Mouse (Mus musculus) cerebral cortex, adult 2 months (tissue): ENCODE data around the gene Syf2.

Experiments
- WGBS: fragments of 180-500 bp; shearing (Covaris S2); methylation state at CpG from one replicate; pipeline ENCODE4 v1.1.7; 2018; 5-methylcytosine and 5-hydroxymethylcytosine counted together

The Syf2 gene

GRCm38 (mm10) chr4:134930684-134931481 lies at the start of gene Syf2:
Gene Syf2, plus strand, starts transcription at chr4:134930898.
- WGBS: under 1% methylated on average over 67 of the region's 68 CpGs

GRCm38 (mm10) chr4:134883266-134883665 lies 47.4 kb upstream of the Syf2 start:
- WGBS: 39% methylated on average over 7 of the region's 7 CpGs

- 74% methylated on average over 10 of the region's 10 CpGs for WGBS
Observed at GRCm38 (mm10) chr4:134883808-134884207, 46.9 kb upstream of the Syf2 start.

GRCm38 (mm10) chr4:134884364-134884763 lies 46.3 kb upstream of the Syf2 start:
- WGBS: 84% methylated on average over 4 of the region's 4 CpGs

GRCm38 (mm10) chr4:134892096-134892495 lies 38.6 kb upstream of the Syf2 start:
- WGBS: 72% methylated on average over 6 of the region's 6 CpGs

- 92% methylated on average over 6 of the region's 6 CpGs for WGBS
Observed at GRCm38 (mm10) chr4:134897256-134897655, 33.4 kb upstream of the Syf2 start.

- WGBS: 94% methylated on average over 8 of the region's 8 CpGs
Observed at GRCm38 (mm10) chr4:134901126-134901525, 29.6 kb upstream of the Syf2 start.

GRCm38 (mm10) chr4:134903046-134903445 lies 27.7 kb upstream of the Syf2 start:
- 80% methylated on average over 7 of the region's 7 CpGs for WGBS

GRCm38 (mm10) chr4:134911406-134911805 lies 19.3 kb upstream of the Syf2 start:
- 97% methylated on average over 8 of the region's 8 CpGs for WGBS

- 33% methylated on average over 3 of the region's 3 CpGs for WGBS
Observed at GRCm38 (mm10) chr4:134913413-134913812, 17.3 kb upstream of the Syf2 start.

- 1% methylated on average over 43 of the region's 43 CpGs for WGBS
Observed at GRCm38 (mm10) chr4:134914122-134914863, 16.4 kb upstream of the Syf2 start.

- WGBS: 0% methylated on average over 25 of the region's 25 CpGs
Observed at GRCm38 (mm10) chr4:134914864-134915209, 15.9 kb upstream of the Syf2 start, which contains the start of gene Tmem50a. Gene Tmem50a, minus strand, starts transcription at chr4:134915024.

GRCm38 (mm10) chr4:134915223-134916050 lies 15.3 kb upstream of the Syf2 start:
- 42% methylated on average over 14 of the region's 14 CpGs for WGBS

GRCm38 (mm10) chr4:134917194-134917593 lies 13.5 kb upstream of the Syf2 start:
- WGBS: 90% methylated on average over 3 of the region's 3 CpGs

- 38% methylated on average over 7 of the region's 7 CpGs for whole genome bisulfite sequencing
Observed at GRCm38 (mm10) chr4:134918381-134918780, 12.3 kb upstream of the Syf2 start.

- 47% methylated on average over 12 of the region's 12 CpGs for WGBS
Observed at GRCm38 (mm10) chr4:134919733-134920540, 10.8 kb upstream of the Syf2 start.

- WGBS: 91% methylated on average over 6 of the region's 6 CpGs
Observed at GRCm38 (mm10) chr4:134920631-134921030, 10.1 kb upstream of the Syf2 start.

- 99% methylated on average over 4 of the region's 4 CpGs for WGBS
Observed at GRCm38 (mm10) chr4:134921703-134922102, 9.0 kb upstream of the Syf2 start.

- 53% methylated on average over 10 of the region's 10 CpGs for WGBS
Observed at GRCm38 (mm10) chr4:134922111-134922924, 8.4 kb upstream of the Syf2 start.

GRCm38 (mm10) chr4:134922925-134923244 lies 7.8 kb upstream of the Syf2 start:
- WGBS: under 1% methylated on average over 13 of the region's 13 CpGs
